Mouse (Mus musculus) gastrocnemius, postnatal 4 days (tissue): ENCODE measurements around the gene Scaf8. TPM values are rescaled to one million over a fixed set of nuclear protein-coding genes. Genes with fewer than 3 reads are reported as not detected.
"Not testable (repeated sequence)": the region's sequence is repeated elsewhere in the genome, so short reads cannot be mapped to it uniquely, and the experiment has no call there.

ENCODE experiments used
- DNase-seq, 2 experiments: peaks; one replicate each; pipeline ENCODE4 v3.0.0; 2021 to 2022; ENCODE audit warnings: low spot score in 2 of 2, mixed read lengths in 2 of 2
- total RNA-seq, 2 experiments: library from RNA; stranded (reverse); gene quantifications; 2 replicates each; pipeline ENCODE4 v1.2.3; 2021

The Scaf8 gene
- total RNA-seq, 2 experiments from 2014 or later: 42.4 to 47.1 TPM

- DNase-seq: peak in 1 of 2 experiments; percentile 40
These were observed 433 bp upstream of the Scaf8 start for GRCm38 (mm10) chr17:3114358-3114719.

GRCm38 (mm10) chr17:3115380-3115974 is 705 bp downstream of the Scaf8 start:
- peak; percentile 33 to 66 for DNase-seq

GRCm38 (mm10) chr17:3120949-3121348 is 6.2 kb downstream of the Scaf8 start:
- not testable (repeated sequence) for DNase-seq

DNA sequence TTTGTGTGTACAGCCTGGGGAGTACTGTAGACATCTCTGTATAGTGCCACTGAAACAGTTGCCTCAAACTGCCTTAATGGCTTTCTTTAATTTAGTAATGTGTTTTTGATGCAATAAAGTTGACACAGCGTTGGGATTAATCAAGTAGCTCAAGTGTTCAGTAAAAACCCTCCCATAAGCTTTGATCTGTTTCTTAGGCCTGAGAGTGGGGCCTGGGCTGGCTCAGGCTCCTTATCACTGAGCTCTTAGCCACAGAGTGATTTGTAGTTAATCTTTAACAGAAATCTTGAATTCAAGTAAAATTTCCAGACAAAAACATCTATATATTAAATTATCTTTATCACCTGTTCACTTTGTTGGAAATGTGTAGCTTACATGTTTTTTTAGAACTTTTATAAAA is 8.8 kb downstream of the Scaf8 start:
- not testable (repeated sequence) for DNase-seq

GRCm38 (mm10) chr17:3128716-3129115 is 13.9 kb downstream of the Scaf8 start:
- no peak for DNase-seq

- DNase-seq: no peak
These were observed 15.0 kb downstream of the Scaf8 start for GRCm38 (mm10) chr17:3129791-3130190.

- DNase-seq: no peak
These were observed 20.6 kb downstream of the Scaf8 start for GRCm38 (mm10) chr17:3135346-3135745.

GRCm38 (mm10) chr17:3136127-3136526 is 21.4 kb downstream of the Scaf8 start:
- DNase-seq: no peak

GRCm38 (mm10) chr17:3138387-3138786 is 23.6 kb downstream of the Scaf8 start:
- no peak for DNase-seq

- no peak for DNase-seq
These were observed 25.3 kb downstream of the Scaf8 start for GRCm38 (mm10) chr17:3140100-3140499.

DNA sequence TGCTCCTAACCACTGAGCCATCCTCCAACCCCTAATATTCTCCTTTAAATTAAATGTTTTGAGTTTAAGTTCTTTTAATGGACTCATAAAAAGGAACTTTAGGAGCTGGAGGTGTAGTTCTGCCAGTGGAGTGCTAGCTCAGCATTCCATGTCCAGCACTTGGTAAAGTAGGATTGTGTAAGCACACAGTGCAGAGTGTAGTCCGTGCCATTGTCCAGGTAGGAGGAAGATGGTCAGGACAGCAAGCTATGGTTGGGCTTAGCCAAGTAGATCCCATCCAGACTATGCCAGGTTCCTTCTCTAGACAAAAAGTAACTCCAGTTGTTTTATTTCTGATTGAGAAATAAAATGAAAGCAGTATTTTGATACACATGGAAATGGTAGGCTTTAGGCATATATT is 34.1 kb downstream of the Scaf8 start:
- no peak for DNase-seq

DNA sequence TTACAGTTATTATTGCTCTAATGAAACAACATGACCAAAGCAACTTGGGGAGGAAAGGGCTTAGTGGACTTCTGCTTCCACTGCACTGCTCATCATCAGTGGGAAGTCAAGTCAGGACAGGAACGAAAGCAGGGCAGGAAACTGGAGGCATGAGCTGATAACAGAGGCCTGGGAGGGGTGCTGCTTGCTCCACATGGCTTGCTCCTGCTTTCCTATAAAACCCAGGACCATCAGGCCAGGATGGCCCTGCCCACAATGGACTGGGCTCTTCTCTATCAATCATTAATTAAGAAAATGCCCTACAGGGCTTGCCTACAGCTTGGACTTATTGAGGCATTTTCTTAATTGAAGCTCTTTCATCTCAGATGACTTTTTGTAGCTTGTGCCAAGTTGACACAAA is 34.8 kb downstream of the Scaf8 start:
- no peak for DNase-seq

DNA sequence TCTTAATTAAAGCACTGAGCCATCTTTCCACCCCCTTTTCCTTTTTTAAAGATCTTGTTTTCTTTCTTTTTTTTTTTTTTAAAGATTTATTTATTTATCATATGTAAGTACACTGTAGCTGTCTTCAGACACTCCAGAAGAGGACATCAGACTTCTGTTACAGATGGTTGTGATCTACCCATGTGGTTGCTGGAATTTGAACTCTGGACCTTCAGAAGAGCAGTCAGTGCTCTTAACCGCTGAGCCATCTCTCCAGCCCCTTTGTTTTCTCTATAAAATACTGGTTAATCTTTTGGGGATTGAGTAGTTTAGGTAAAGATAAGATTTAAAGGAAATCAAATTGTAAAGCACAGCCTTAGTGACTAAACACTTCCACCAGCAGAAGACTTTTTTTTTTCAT is 35.9 kb downstream of the Scaf8 start:
- not testable (repeated sequence) for DNase-seq

GRCm38 (mm10) chr17:3151181-3151580 is 36.4 kb downstream of the Scaf8 start:
- DNase-seq: no peak

- not testable (repeated sequence) for DNase-seq
These were observed 41.4 kb downstream of the Scaf8 start for GRCm38 (mm10) chr17:3156176-3156575.

DNA sequence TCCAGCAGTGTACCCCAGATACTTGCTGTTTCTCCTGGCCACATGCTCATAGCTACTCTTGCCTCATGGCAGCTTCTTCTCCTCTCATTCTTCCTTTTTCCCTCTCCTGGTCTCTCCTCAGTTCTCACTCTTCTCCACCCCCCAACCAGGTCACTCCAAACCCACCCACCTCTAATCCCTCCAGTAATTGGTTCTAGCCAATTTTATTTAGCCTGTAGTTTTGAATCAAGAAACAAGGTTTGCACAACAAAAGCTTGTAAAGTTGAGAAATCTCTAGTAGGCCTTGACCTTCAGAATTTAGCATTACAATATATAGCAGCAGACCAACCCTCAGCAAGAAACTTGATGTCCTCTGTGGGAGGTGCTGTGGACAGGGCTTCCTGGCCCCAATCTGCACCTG is 42.2 kb downstream of the Scaf8 start:
- no peak for DNase-seq

GRCm38 (mm10) chr17:3162905-3163304 is 48.1 kb downstream of the Scaf8 start:
- DNase-seq: no peak

DNA sequence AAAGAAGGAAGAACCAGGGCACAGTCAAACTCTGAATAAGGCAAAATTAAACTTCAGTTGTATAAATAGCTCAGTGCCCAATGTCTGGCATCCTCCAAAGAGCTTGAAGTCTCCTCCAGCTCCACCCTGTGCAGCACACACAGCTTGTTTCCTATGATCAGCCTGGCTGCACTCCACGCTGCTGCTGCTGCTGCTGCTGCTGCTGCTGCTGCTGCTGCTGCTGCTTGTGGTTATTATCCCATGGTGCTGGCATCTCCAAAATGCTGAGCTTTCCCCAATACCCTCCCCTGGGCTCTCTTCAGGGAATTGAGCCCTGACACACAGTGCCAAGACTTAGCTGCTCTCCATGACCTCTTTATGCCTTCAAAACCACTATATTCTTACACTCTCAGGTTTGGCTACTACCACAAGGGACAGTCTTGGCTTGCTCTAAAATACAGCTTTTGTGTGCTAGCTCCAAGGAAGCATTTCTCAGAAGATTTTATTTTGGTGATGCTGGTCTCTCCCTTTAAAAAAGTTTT is 65.7 kb downstream of the Scaf8 start:
- DNase-seq: not testable (repeated sequence)

- not testable (repeated sequence) for DNase-seq
These were observed 80.7 kb downstream of the Scaf8 start for GRCm38 (mm10) chr17:3195483-3195882.

DNA sequence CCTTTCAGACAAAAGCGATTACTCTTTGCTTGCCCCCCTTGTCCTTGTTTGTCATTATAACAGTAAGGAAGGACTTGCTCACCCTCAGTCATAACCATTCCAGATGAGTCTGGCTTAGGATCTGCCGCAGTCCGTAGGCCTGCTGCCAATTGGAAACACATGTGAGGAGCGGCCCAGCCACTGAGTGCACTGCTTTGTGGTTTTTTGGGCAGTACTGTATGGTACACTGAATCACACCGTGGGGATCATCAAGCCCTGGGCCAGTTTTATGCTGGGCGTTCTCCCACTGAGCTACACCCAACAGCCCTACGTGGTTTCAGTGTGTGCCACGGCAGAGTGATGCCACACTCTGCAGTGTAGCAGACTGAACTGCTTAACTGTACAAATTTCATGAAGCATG is 85.6 kb downstream of the Scaf8 start:
- peak in 1 of 2 experiments; percentile 35 for DNase-seq

- no peak for DNase-seq
These were observed 89.1 kb downstream of the Scaf8 start for GRCm38 (mm10) chr17:3203916-3204315.

DNA sequence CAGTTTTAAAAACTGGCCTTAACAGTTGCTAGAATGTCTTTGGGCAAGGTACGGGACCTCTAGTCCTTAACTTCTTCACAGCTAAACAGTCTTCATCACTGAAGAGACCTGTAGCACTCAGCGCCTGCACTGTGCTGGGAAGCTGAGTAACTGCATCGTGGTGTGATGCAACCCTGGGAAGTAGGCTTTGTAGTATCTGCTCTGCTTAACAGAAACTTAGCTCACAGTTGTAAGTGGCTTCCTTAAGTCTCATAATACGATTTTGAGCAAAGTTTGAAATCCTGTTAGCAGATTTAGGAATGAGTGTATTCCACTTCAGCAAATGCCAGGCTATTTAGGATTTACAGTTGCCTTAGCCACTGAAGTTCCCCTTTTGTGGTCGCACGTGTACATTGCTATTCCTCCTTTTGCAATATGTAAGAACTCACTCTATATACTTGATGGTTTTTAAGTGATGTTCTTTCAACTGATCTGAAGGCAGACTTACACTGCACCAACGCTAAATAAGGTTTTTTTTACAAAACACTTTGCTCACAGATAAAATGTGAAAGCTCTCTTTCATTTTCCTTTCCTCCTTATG is 90.1 kb downstream of the Scaf8 start:
- no peak for DNase-seq
